Mouse (Mus musculus) MEL (cell line): ENCODE measurements at regions not wholly inside any gene's neighbourhood (a gene's known extent, or its start where the extent isn't known, plus 50 kb on each side); places are given as distances from the start of the nearest gene placed in this dataset.

Source experiments
- CHD1 ChIP-seq: IDR thresholded peaks from 2 replicates; pipeline ENCODE4 v1.6.1; 2012; ENCODE audit warnings: low read depth, mild to moderate bottlenecking, inconsistent platforms, low read length, improper control_type of control experiment
- CTCF ChIP-seq, 3 experiments: IDR thresholded peaks in 2 of 3; conservative IDR thresholded peaks in 1 of 3; 2 replicates each; pipeline ENCODE4 v1.5.1; 2011 to 2012; ENCODE audit warnings: low read length in 3 of 3, low read depth in 2 of 3, mild to moderate bottlenecking in 2 of 3, improper control_type of control experiment in 1 of 3, inconsistent platforms in 1 of 3, mixed read lengths in 1 of 3, moderate library complexity in 1 of 3; ENCODE audit not compliant: control insufficient read depth in 1 of 3, insufficient read depth in 1 of 3, poor library complexity in 1 of 3, severe bottlenecking in 1 of 3
- MAX ChIP-seq: IDR thresholded peaks from 2 replicates; pipeline ENCODE4 v1.6.1; 2011; ENCODE audit warnings: low read length, improper control_type of control experiment
- MXI1 ChIP-seq: IDR thresholded peaks from 2 replicates; pipeline ENCODE4 v1.6.1; 2011; ENCODE audit warnings: mild to moderate bottlenecking, low read depth, low read length, improper control_type of control experiment
- POLR2A ChIP-seq, 2 experiments: IDR thresholded peaks; 2 replicates each; pipeline ENCODE4 v1.6.1; 2011 to 2012; ENCODE audit warnings: low read length in 2 of 2, mild to moderate bottlenecking in 2 of 2, control low read depth in 1 of 2, improper control_type of control experiment in 1 of 2, low read depth in 1 of 2, moderate library complexity in 1 of 2; ENCODE audit not compliant: control insufficient read depth in 1 of 2, insufficient read depth in 1 of 2, poor library complexity in 1 of 2

DNA sequence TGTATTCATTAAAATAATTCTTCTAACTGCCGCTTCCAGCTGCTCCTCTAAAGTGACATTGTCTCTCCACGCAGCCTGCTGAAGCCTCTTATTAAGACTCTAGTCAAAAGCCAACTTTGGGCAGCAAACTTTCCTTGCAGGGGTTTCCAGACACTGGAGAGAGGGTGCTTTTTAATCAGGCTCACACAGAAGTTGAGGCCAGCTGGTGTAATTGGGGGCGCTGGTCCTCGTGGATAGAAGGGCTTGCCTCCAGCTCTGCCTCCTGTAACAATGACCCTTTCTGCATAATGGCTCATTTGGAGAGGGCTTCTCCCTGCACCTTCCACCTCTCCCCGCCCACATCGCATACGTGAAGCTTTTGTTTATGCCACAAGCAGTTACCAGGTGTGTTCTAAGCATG is 82.8 kb upstream of the Vps8 start:
- TF ChIP-seq MAX (no peak), CTCF (IDR thresholded peaks at IDR 0.05 in 2 of 3, conservative IDR thresholded peaks at IDR 0.05 in 1 of 3; ENCODE audit: control insufficient read depth in 1 of 3, insufficient read depth in 1 of 3, low read depth in 2 of 3, low read length in 3 of 3, poor library complexity in 1 of 3, severe bottlenecking in 1 of 3) (no peak), CHD1 (no peak), POLR2A (IDR thresholded peaks at IDR 0.05; ENCODE audit: control insufficient read depth in 1 of 2, insufficient read depth in 1 of 2, low read depth in 1 of 2, low read length in 2 of 2, poor library complexity in 1 of 2) (no peak), MXI1 (no peak)
